8 mouse cellular contexts compared by ENCODE assay signal in the genomic region with DNA sequence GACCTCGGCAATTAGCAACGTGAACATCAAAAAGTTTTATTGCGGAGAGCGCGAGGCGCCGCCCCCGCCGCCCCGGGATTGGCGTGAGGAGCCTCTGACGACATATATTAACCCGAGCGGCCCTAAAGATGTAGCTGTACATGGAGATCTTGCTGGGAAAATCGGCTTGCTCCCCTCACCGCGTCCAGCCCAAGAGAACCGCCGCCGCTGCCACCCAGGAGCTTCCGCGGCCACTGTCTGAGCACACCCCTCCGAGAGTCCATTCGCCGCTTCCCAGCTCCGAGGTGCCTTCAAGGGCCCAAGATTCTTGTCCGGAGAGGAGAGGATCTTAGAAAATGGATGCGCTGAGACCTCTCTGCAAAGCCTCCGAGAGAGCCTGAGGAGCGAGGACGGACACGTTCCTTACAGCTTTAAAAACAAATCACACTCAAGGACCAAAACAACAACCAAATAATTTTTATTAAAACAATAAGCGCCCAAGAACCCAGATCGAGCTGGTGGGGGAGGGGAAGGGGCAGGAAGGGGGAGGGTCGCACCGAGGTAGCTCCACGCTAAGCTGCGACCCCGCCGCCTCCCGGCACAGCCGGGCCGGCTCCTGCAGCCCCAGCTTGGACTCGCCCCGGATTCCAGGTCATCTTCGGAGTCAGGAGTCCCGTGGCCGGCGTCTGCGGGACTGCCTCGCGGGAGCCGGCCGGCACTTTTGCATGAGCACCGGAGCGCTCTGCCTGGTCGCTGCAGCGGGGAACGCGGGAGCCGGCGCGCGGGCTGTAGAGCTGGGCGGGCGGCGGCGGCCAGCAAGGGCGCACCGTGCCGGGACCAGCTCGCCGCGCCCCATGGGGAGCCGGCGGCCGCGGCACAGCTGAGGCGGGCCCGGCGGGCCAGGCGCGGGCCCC. TPM values are rescaled to one million over a fixed set of nuclear protein-coding genes. Genes with fewer than 3 reads are reported as not detected.
A peak's percentile ranks its signal among the peaks of the same experiment; 100 is the strongest.
DNase-seq lines count a peak whose midpoint lies in the region; ATAC-seq and TF ChIP-seq lines count a peak whose summit lies in the region.

Gene Hand2 (plus strand): TSS at position 133 of the 893 bp plus-strand sequence.

- 1% methylated on average over 77 of the region's 83 CpGs for WGBS in lung, embryonic 16.5 days
- under 1% methylated on average over 83 of the region's 83 CpGs for WGBS in liver, postnatal 0 days (ENCODE audit: insufficient replicate concordance)

- H3K36me3 ChIP-seq in lung, embryonic 16.5 days (ENCODE audit: control insufficient read depth, insufficient read depth, low read length): no peaks in the 10 kb centered on the region
- H3K36me3 ChIP-seq in liver, postnatal 0 days (replicated peaks; ENCODE audit: insufficient read depth, low read length): no peaks in the 10 kb centered on the region

- peaks cover 12% of the 10 kb centered on the region for H3K4me1 ChIP-seq in lung, embryonic 16.5 days (replicated peaks; ENCODE audit: control insufficient read depth, insufficient read depth, low read length)
- no peaks in the 10 kb centered on the region for H3K4me1 ChIP-seq in embryonic fibroblast, embryonic 13.5 days (ENCODE audit: control insufficient read depth, insufficient read depth, low read length)
- peaks cover 3% of the 10 kb centered on the region; the same call in 1 of the 2 replicates for H3K4me1 ChIP-seq in liver, postnatal 0 days (ENCODE audit: insufficient read depth)

- H3K27ac ChIP-seq in lung, embryonic 16.5 days (ENCODE audit: low read length): no peak within 1 kb of the TSS
- H3K27ac ChIP-seq in embryonic fibroblast, embryonic 13.5 days (ENCODE audit: insufficient read depth, low read length): no peak within 1 kb of the TSS
- 0 out of 2 replicates have a peak within 1 kb of the TSS, but pooled peaks have one; percentile 30 for H3K27ac ChIP-seq in liver, postnatal 0 days (ENCODE audit: low read depth)

- H3K9ac ChIP-seq in lung, embryonic 16.5 days (ENCODE audit: low read length): no peak within 1 kb of the TSS
- H3K9ac ChIP-seq in liver, postnatal 0 days (replicated peaks): peak within 1 kb of the TSS; percentile 58

- no peak for TF ChIP-seq CTCF in embryonic fibroblast, embryonic 13.5 days (IDR thresholded peaks at IDR 0.05; ENCODE audit: borderline replicate concordance, insufficient read depth, low read length)
- TF ChIP-seq CTCF in liver, postnatal 0 days (IDR thresholded peaks at IDR 0.05; ENCODE audit: low read depth): no peak

- peak; percentile 41 for ATAC-seq in lung, embryonic 16.5 days (ENCODE audit: low read depth)
- ATAC-seq in liver, postnatal 0 days: no peak

- H3K27me3 ChIP-seq in lung, embryonic 16.5 days (ENCODE audit: control insufficient read depth, insufficient read depth, low read depth, low read length): peaks cover 92% of the 10 kb centered on the region
- H3K27me3 ChIP-seq in liver, postnatal 0 days (ENCODE audit: insufficient read depth, low read length): peaks cover 81% of the 10 kb centered on the region

- no peaks in the 10 kb centered on the region for H3K9me3 ChIP-seq in lung, embryonic 16.5 days (ENCODE audit: control insufficient read depth, low read length)
- no peaks in the 10 kb centered on the region for H3K9me3 ChIP-seq in liver, postnatal 0 days (ENCODE audit: low read length)

- peak within 1 kb of the TSS; percentile 62 for H3K4me2 ChIP-seq in lung, embryonic 16.5 days (ENCODE audit: low read depth, low read length)
- H3K4me2 ChIP-seq in liver, postnatal 0 days (ENCODE audit: low read depth, low read length): peak within 1 kb of the TSS; percentile 55

- peak; percentile 65 for TF ChIP-seq POLR2A in embryonic fibroblast, embryonic 13.5 days (IDR thresholded peaks at IDR 0.05; ENCODE audit: low read depth, low read length)

- intact Hi-C loops in heart, postnatal 36 days (cut with DNase I): loop anchor here (5.0 to 10.0 kb wide), 2 partner anchors 166 to 766 kb away; partner anchors contain the start of genes Cep44, Fbxo8 and Sap30

- TF ChIP-seq EP300 in liver, postnatal 0 days (IDR thresholded peaks at IDR 0.05; ENCODE audit: low read depth): no peak

- H3K4me3 ChIP-seq in lung, embryonic 16.5 days (ENCODE audit: low read length): peak within 1 kb of the TSS; percentile 34
- H3K4me3 ChIP-seq in embryonic fibroblast, embryonic 13.5 days (ENCODE audit: insufficient read depth, low read length): peak within 1 kb of the TSS; percentile 51
- peak within 1 kb of the TSS; percentile 40 for H3K4me3 ChIP-seq in liver, postnatal 0 days (ENCODE audit: low read depth, low read length)

- no peak for DNase-seq in lung, postnatal 36 days
- DNase-seq in heart, postnatal 36 days: peak; percentile 81 to 83
- no peak for DNase-seq in liver, postnatal 0 days
- DNase-seq in yolk sac, embryonic 10.5 days (ENCODE audit: low spot score): peak; percentile 79
- no peak for DNase-seq in spleen, postnatal 10 days (ENCODE audit: low spot score in 2 of 2)
- DNase-seq in lung, postnatal 14 days: no peak

RNA-seq across cellular contexts. Expression of gene Hand2, which starts in this region (rescaled TPM):
- polyA plus RNA-seq in lung, embryonic 16.5 days (2015; fragmentation: Nextera tagmentation; extraction: Ambion mirVana): 0.43 and 0.59 TPM in 2 replicates
- 3.3 and 5.0 TPM in 2 replicates for polyA plus RNA-seq in embryonic fibroblast, embryonic 13.5 days (2011; ENCODE audit: insufficient read length, low read depth, missing spikeins)
- total RNA-seq in heart, postnatal 36 days (2021): 10 to 100 TPM; 53.8 to 68.2 TPM
- polyA plus RNA-seq in liver, postnatal 0 days (2015; fragmentation: Nextera tagmentation; extraction: Ambion mirVana): 0.69 and 0.70 TPM in 2 replicates

Comparison
In these comparisons a context has a peak if more than half of its experiments do, and no peak if none do; other contexts are left out.
1. Peak in ATAC-seq, H3K4me3 ChIP-seq and H3K4me2 ChIP-seq in lung, embryonic 16.5 days; RNA of the gene not detected or under 1 TPM.
2. DNase-seq: peak in heart, postnatal 36 days (2 of 2) and yolk sac, embryonic 10.5 days (single experiment); none in lung, postnatal 36 days (single experiment), liver, postnatal 0 days (single experiment), spleen, postnatal 10 days (0 of 2) and lung, postnatal 14 days (single experiment).
3. Peak in every context shown above with its lines, with median percentiles within 50 percentile points of each other: H3K4me3 ChIP-seq.